Mouse (Mus musculus): ENCODE results near the gene Olfr684. TPM values are rescaled to one million over a fixed set of nuclear protein-coding genes. Genes with fewer than 3 reads are reported as not detected.

The Olfr684 gene
- not detected in 2 replicates for polyA plus RNA-seq (2012; rRNA removed)

GRCm38 (mm10) chr7:105163553-105163952 is at the start of gene Olfr684:
Gene Olfr684 (minus strand): TSS chr7:105163653.
- no peak for TF ChIP-seq CTCF (IDR thresholded peaks at IDR 0.05; ENCODE audit: extremely low read depth, insufficient read length, insufficient replicate concordance, low read depth, low read length)
- TF ChIP-seq POLR2A (IDR thresholded peaks at IDR 0.05; ENCODE audit: low read depth, low read length), result no peak
- Histone ChIP-seq H3K4me3 (ENCODE audit: low read depth, low read length) (no peak within 1 kb of the TSS), H3K27me3 (ENCODE audit: control insufficient read depth, insufficient read depth, low read length) (no peaks in the 10 kb centered on the region), H3K36me3 (ENCODE audit: control insufficient read depth, insufficient read depth, low read length) (no peaks in the 10 kb centered on the region), H3K4me1 (ENCODE audit: control insufficient read depth, insufficient read depth, insufficient read length, low read length) (no peaks in the 10 kb centered on the region), H3K27ac (ENCODE audit: insufficient read depth, low read depth, low read length) (no peak within 1 kb of the TSS)
- WGBS, result 51% methylated on average over 1 of the region's 1 CpGs

DNA sequence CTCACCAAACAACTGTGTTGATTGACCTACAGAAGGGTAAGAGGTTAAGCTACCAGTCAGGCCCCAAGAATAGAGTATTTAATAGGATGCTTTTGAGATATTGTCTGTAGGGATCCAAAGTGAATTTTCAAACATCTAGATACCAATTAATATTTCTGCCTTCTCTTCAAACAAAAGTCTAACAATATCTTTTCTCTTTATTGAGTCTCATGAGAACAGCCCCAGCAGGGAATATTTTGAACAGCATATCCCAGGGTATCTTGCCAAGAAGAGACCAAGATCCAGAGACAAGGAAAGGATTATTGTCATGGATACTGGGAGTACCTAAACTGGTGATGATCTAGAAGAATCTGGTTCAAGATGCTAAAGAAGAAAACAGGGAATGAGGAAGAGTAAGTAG is 43.9 kb upstream of the Olfr684 start, which contains the start of gene Olfr686:
TSS of gene Olfr686 (minus strand) at position 101 of the 400 bp plus-strand sequence.
- Histone ChIP-seq H3K36me3 (ENCODE audit: control insufficient read depth, insufficient read depth, low read length) (no peaks in the 10 kb centered on the region), H3K4me1 (ENCODE audit: control insufficient read depth, insufficient read depth, insufficient read length, low read length) (no peaks in the 10 kb centered on the region), H3K27me3 (ENCODE audit: control insufficient read depth, insufficient read depth, low read length) (no peaks in the 10 kb centered on the region), H3K27ac (ENCODE audit: insufficient read depth, low read depth, low read length) (no peak within 1 kb of the TSS), H3K4me3 (ENCODE audit: low read depth, low read length) (no peak within 1 kb of the TSS)
- TF ChIP-seq CTCF (IDR thresholded peaks at IDR 0.05; ENCODE audit: extremely low read depth, insufficient read length, insufficient replicate concordance, low read depth, low read length) (no peak), POLR2A (IDR thresholded peaks at IDR 0.05; ENCODE audit: low read depth, low read length) (no peak)

GRCm38 (mm10) chr7:105185912-105186311 is 22.5 kb upstream of the Olfr684 start, which contains the start of gene Olfr685:
Gene Olfr685 (minus strand): TSS chr7:105186012.
- Histone ChIP-seq H3K36me3 (ENCODE audit: control insufficient read depth, insufficient read depth, low read length) (no peaks in the 10 kb centered on the region), H3K4me1 (ENCODE audit: control insufficient read depth, insufficient read depth, insufficient read length, low read length) (no peaks in the 10 kb centered on the region), H3K27me3 (ENCODE audit: control insufficient read depth, insufficient read depth, low read length) (no peaks in the 10 kb centered on the region), H3K4me3 (ENCODE audit: low read depth, low read length) (no peak within 1 kb of the TSS), H3K27ac (ENCODE audit: insufficient read depth, low read depth, low read length) (no peak within 1 kb of the TSS)
- TF ChIP-seq POLR2A (IDR thresholded peaks at IDR 0.05; ENCODE audit: low read depth, low read length), result no peak
- TF ChIP-seq CTCF (IDR thresholded peaks at IDR 0.05; ENCODE audit: extremely low read depth, insufficient read length, insufficient replicate concordance, low read depth, low read length), result no peak
- WGBS, result 82% methylated on average over 1 of the region's 1 CpGs

- 48% methylated on average over 4 of the region's 4 CpGs for WGBS
- TF ChIP-seq POLR2A (IDR thresholded peaks at IDR 0.05; ENCODE audit: low read depth, low read length) (no peak), CTCF (IDR thresholded peaks at IDR 0.05; ENCODE audit: extremely low read depth, insufficient read length, insufficient replicate concordance, low read depth, low read length) (no peak)
- Histone ChIP-seq H3K4me3 (ENCODE audit: low read depth, low read length) (no peak overlapping the region), H3K4me1 (ENCODE audit: control insufficient read depth, insufficient read depth, insufficient read length, low read length) (no peaks in the 10 kb centered on the region), H3K27ac (ENCODE audit: insufficient read depth, low read depth, low read length) (no peak overlapping the region), H3K36me3 (ENCODE audit: control insufficient read depth, insufficient read depth, low read length) (no peaks in the 10 kb centered on the region), H3K27me3 (ENCODE audit: control insufficient read depth, insufficient read depth, low read length) (no peaks in the 10 kb centered on the region)
Observed at GRCm38 (mm10) chr7:105170773-105171172, 7.3 kb upstream of the Olfr684 start.

GRCm38 (mm10) chr7:105146912-105147311 is 16.5 kb downstream of the Olfr684 start, which contains the start of gene Olfr683:
Gene Olfr683 (minus strand): TSS chr7:105147012.
- Histone ChIP-seq H3K27me3 (ENCODE audit: control insufficient read depth, insufficient read depth, low read length) (no peaks in the 10 kb centered on the region), H3K4me1 (ENCODE audit: control insufficient read depth, insufficient read depth, insufficient read length, low read length) (no peaks in the 10 kb centered on the region), H3K27ac (ENCODE audit: insufficient read depth, low read depth, low read length) (no peak within 1 kb of the TSS), H3K36me3 (ENCODE audit: control insufficient read depth, insufficient read depth, low read length) (no peaks in the 10 kb centered on the region), H3K4me3 (ENCODE audit: low read depth, low read length) (no peak within 1 kb of the TSS)
- 62% methylated on average over 1 of the region's 1 CpGs for WGBS
- TF ChIP-seq CTCF (IDR thresholded peaks at IDR 0.05; ENCODE audit: extremely low read depth, insufficient read length, insufficient replicate concordance, low read depth, low read length) (no peak), POLR2A (IDR thresholded peaks at IDR 0.05; ENCODE audit: low read depth, low read length) (no peak)

DNA sequence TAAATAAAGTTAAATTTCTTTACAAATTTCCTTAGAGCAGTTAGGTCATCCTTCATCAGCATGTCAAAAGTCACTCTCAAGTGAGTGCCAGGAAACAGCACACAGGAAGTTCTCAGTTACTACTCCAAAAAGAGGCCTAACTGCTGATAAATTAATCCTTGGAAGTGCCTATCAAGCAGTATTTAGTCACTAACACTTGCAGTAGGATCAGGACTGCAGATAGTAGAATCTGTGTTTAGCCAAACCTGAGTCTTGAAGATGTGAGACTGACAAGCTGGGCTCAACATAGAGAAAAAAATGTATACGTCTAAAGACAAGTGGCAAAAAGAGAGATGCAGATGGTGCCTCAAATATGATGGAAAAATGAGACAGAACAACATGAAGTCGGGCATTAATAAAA is 22.2 kb downstream of the Olfr684 start:
- 72% methylated on average over 2 of the region's 2 CpGs for WGBS
- no peak for TF ChIP-seq POLR2A (IDR thresholded peaks at IDR 0.05; ENCODE audit: low read depth, low read length)
- TF ChIP-seq CTCF (IDR thresholded peaks at IDR 0.05; ENCODE audit: extremely low read depth, insufficient read length, insufficient replicate concordance, low read depth, low read length), result no peak
- Histone ChIP-seq H3K4me3 (ENCODE audit: low read depth, low read length) (no peak overlapping the region), H3K27me3 (ENCODE audit: control insufficient read depth, insufficient read depth, low read length) (no peaks in the 10 kb centered on the region), H3K27ac (ENCODE audit: insufficient read depth, low read depth, low read length) (no peak overlapping the region), H3K4me1 (ENCODE audit: control insufficient read depth, insufficient read depth, insufficient read length, low read length) (no peaks in the 10 kb centered on the region), H3K36me3 (ENCODE audit: control insufficient read depth, insufficient read depth, low read length) (no peaks in the 10 kb centered on the region)

GRCm38 (mm10) chr7:105116536-105116935 is 46.9 kb downstream of the Olfr684 start, which contains the start of gene Olfr681:
Gene Olfr681 (plus strand): TSS chr7:105116836.
- Histone ChIP-seq H3K27ac (ENCODE audit: insufficient read depth, low read depth, low read length) (no peak within 1 kb of the TSS), H3K4me3 (ENCODE audit: low read depth, low read length) (no peak within 1 kb of the TSS)
- TF ChIP-seq POLR2A (IDR thresholded peaks at IDR 0.05; ENCODE audit: low read depth, low read length) (no peak), CTCF (IDR thresholded peaks at IDR 0.05; ENCODE audit: extremely low read depth, insufficient read length, insufficient replicate concordance, low read depth, low read length) (no peak)

More at GRCm38 (mm10) chr7:105116536-105116935, 46.9 kb downstream of the Olfr684 start, which contains the start of gene Olfr681:
- no peaks in the 10 kb centered on the region for H3K36me3 ChIP-seq (ENCODE audit: control insufficient read depth, insufficient read depth, low read length)
- no peaks in the 10 kb centered on the region for H3K4me1 ChIP-seq (ENCODE audit: control insufficient read depth, insufficient read depth, insufficient read length, low read length)
- H3K27me3 ChIP-seq (ENCODE audit: control insufficient read depth, insufficient read depth, low read length), result no peaks in the 10 kb centered on the region

Other genes with a start within 250 kb of the Olfr684 start
- gene Olfr667, start 242.2 kb downstream of the Olfr684 start, polyA plus RNA-seq (2012; rRNA removed), result not detected in 2 replicates
- gene Olfr668, start 235.6 kb downstream of the Olfr684 start, polyA plus RNA-seq (2012; rRNA removed), result not detected in 2 replicates
- gene Olfr669, start 229.4 kb downstream of the Olfr684 start, polyA plus RNA-seq (2012; rRNA removed), result not detected in 2 replicates
- gene Olfr670, start 201.0 kb downstream of the Olfr684 start, polyA plus RNA-seq (2012; rRNA removed), result not detected in 2 replicates
- gene Olfr671, start 184.5 kb downstream of the Olfr684 start, polyA plus RNA-seq (2012; rRNA removed), result not detected in 2 replicates
- not detected in 2 replicates for gene Olfr672, start 161.6 kb downstream of the Olfr684 start, polyA plus RNA-seq (2012; rRNA removed)
- gene Olfr675, start 135.2 kb downstream of the Olfr684 start, polyA plus RNA-seq (2012; rRNA removed), result not detected in 2 replicates
- gene Olfr676, start 131.0 kb downstream of the Olfr684 start, polyA plus RNA-seq (2012; rRNA removed), result not detected in 2 replicates
- gene Olfr677, start 112.3 kb downstream of the Olfr684 start, polyA plus RNA-seq (2012; rRNA removed), result not detected in 2 replicates
- not detected in 2 replicates for gene Olfr678, start 99.2 kb downstream of the Olfr684 start, polyA plus RNA-seq (2012; rRNA removed)
- not detected in 2 replicates for gene Olfr679, start 82.4 kb downstream of the Olfr684 start, polyA plus RNA-seq (2012; rRNA removed)
- gene Olfr680-ps1, start 70.8 kb downstream of the Olfr684 start, polyA plus RNA-seq (2012; rRNA removed), result not detected in 2 replicates
- not detected in 2 replicates for gene Olfr681, start 46.8 kb downstream of the Olfr684 start, polyA plus RNA-seq (2012; rRNA removed)
- gene Olfr683, start 16.6 kb downstream of the Olfr684 start, polyA plus RNA-seq (2012; rRNA removed), result not detected in 2 replicates
- not detected in 2 replicates for gene Olfr685, start 22.4 kb upstream of the Olfr684 start, polyA plus RNA-seq (2012; rRNA removed)
- gene Olfr686, start 43.8 kb upstream of the Olfr684 start, polyA plus RNA-seq (2012; rRNA removed), result not detected in 2 replicates
- gene Olfr688, start 124.4 kb upstream of the Olfr684 start, polyA plus RNA-seq (2012; rRNA removed), result not detected in 2 replicates
- gene Olfr689, start 147.5 kb upstream of the Olfr684 start, polyA plus RNA-seq (2012; rRNA removed), result not detected in 2 replicates
- gene Olfr690, start 170.5 kb upstream of the Olfr684 start, polyA plus RNA-seq (2012; rRNA removed), result not detected in 2 replicates
- gene Olfr691, start 178.6 kb upstream of the Olfr684 start, polyA plus RNA-seq (2012; rRNA removed), result not detected in 2 replicates
- not detected in 2 replicates for gene Olfr692, start 204.6 kb upstream of the Olfr684 start, polyA plus RNA-seq (2012; rRNA removed)
- not detected in 2 replicates for gene Gm5901, start 211.4 kb upstream of the Olfr684 start, polyA plus RNA-seq (2012; rRNA removed)
- gene Fam160a2, start 236.4 kb upstream of the Olfr684 start, polyA plus RNA-seq (2012; rRNA removed), result 48.0 and 102 TPM in 2 replicates
- gene Cnga4, start 240.9 kb upstream of the Olfr684 start, polyA plus RNA-seq (2012; rRNA removed), result 0.10 TPM in 1 of 2 replicates, not detected in the other